ENCODE assay signal across 8 mouse cellular contexts in genomic region chr1:120154232-120154631, GRCm38 (mm10). TPM values are rescaled to one million over a fixed set of nuclear protein-coding genes. Genes with fewer than 3 reads are reported as not detected.
DNase-seq lines count a peak whose midpoint lies in the region; ATAC-seq and TF ChIP-seq lines count a peak whose summit lies in the region.

No protein-coding gene starts in this region.

- no peaks in the 10 kb centered on the region; the same call in 1 of the 2 replicates for H3K79me2 ChIP-seq in CH12.LX (replicated peaks; ENCODE audit: control insufficient read depth, extremely low read depth, insufficient read depth, poor library complexity, severe bottlenecking)

- H3K4me2 ChIP-seq in forebrain, embryonic 13.5 days = no peak overlapping the region
- no peak overlapping the region for H3K4me2 ChIP-seq in forebrain, embryonic 11.5 days (ENCODE audit: low read depth, low read length, severe bottlenecking)
- H3K4me2 ChIP-seq in liver, postnatal 0 days (ENCODE audit: low read depth, low read length) = no peak overlapping the region
- no peak overlapping the region for H3K4me2 ChIP-seq in CH12.LX (ENCODE audit: insufficient read depth, low read depth, poor library complexity, severe bottlenecking)

- TF ChIP-seq RAD21 in CH12.LX (IDR thresholded peaks at IDR 0.05; ENCODE audit: low read depth, low read length) = peak; percentile 62

- in situ Hi-C loops in CH12.LX (cut with MboI; ENCODE audit: low pct_ligation_motif_present, low pct_unique_long_range_greater_than_20kb, low sequenced_read_pairs) = no loop called here

- H3K9ac ChIP-seq in forebrain, embryonic 13.5 days = no peak overlapping the region
- H3K9ac ChIP-seq in forebrain, embryonic 11.5 days (ENCODE audit: low read length) = no peak overlapping the region
- no peak overlapping the region for H3K9ac ChIP-seq in liver, postnatal 0 days (replicated peaks)
- no peak overlapping the region for H3K9ac ChIP-seq in CH12.LX (ENCODE audit: insufficient read depth, low read depth)

- H3K27me3 ChIP-seq in forebrain, embryonic 13.5 days = no peaks in the 10 kb centered on the region
- H3K27me3 ChIP-seq in forebrain, embryonic 11.5 days (ENCODE audit: control insufficient read depth, insufficient read depth, low read length) = no peaks in the 10 kb centered on the region
- no peaks in the 10 kb centered on the region for H3K27me3 ChIP-seq in liver, postnatal 0 days (ENCODE audit: insufficient read depth, low read length)
- no peaks in the 10 kb centered on the region for H3K27me3 ChIP-seq in CH12.LX (replicated peaks)

- TF ChIP-seq EP300 in liver, postnatal 0 days (IDR thresholded peaks at IDR 0.05; ENCODE audit: low read depth) = no peak
- no peak for TF ChIP-seq EP300 in CH12.LX (IDR thresholded peaks at IDR 0.05; ENCODE audit: low read length)

- no peaks in the 10 kb centered on the region for H3K4me1 ChIP-seq in forebrain, embryonic 13.5 days
- H3K4me1 ChIP-seq in forebrain, embryonic 11.5 days (replicated peaks; ENCODE audit: control insufficient read depth, insufficient read depth, low read length) = no peaks in the 10 kb centered on the region
- no peaks in the 10 kb centered on the region for H3K4me1 ChIP-seq in liver, postnatal 0 days (ENCODE audit: insufficient read depth)
- H3K4me1 ChIP-seq in CH12.LX (ENCODE audit: control insufficient read depth in 1 of 2, insufficient read depth in 2 of 2) = peaks cover 0 to 11% of the 10 kb centered on the region in 2 experiments; a peak in 2 of 4 replicates

- H3K36me3 ChIP-seq in forebrain, embryonic 13.5 days (ENCODE audit: poor library complexity, severe bottlenecking) = 0 out of 2 replicates have a peak, but pooled peaks cover 4% of the 10 kb centered on the region
- no peaks in the 10 kb centered on the region for H3K36me3 ChIP-seq in forebrain, embryonic 11.5 days (ENCODE audit: control insufficient read depth, insufficient read depth, low read length)
- no peaks in the 10 kb centered on the region for H3K36me3 ChIP-seq in liver, postnatal 0 days (replicated peaks; ENCODE audit: insufficient read depth, low read length)
- H3K36me3 ChIP-seq in CH12.LX (replicated peaks in 1 of 2; ENCODE audit: control insufficient read depth in 1 of 2, insufficient read depth in 1 of 2, low read length in 1 of 2) = peaks cover 0 to 5% of the 10 kb centered on the region in 2 experiments

- no peaks in the 10 kb centered on the region for H3K9me3 ChIP-seq in forebrain, embryonic 13.5 days (replicated peaks)
- H3K9me3 ChIP-seq in forebrain, embryonic 11.5 days (ENCODE audit: control insufficient read depth, low read length) = no peaks in the 10 kb centered on the region
- H3K9me3 ChIP-seq in liver, postnatal 0 days (ENCODE audit: low read length) = no peaks in the 10 kb centered on the region
- H3K9me3 ChIP-seq in CH12.LX (replicated peaks; ENCODE audit: low read length) = no peaks in the 10 kb centered on the region

- ATAC-seq in forebrain, embryonic 13.5 days = 0 out of 2 replicates have a peak, but pooled peaks have one; percentile 53
- ATAC-seq in forebrain, embryonic 11.5 days (replicated peaks; ENCODE audit: low FRiP score) = no peak
- ATAC-seq in liver, postnatal 0 days = no peak

- no peak for DNase-seq in forebrain, embryonic 11.5 days (ENCODE audit: low spot score)
- DNase-seq in liver, postnatal 0 days = no peak
- DNase-seq in liver = no peak
- DNase-seq in CH12.LX (ENCODE audit: extremely low read depth) = peak; percentile 62
- peak; percentile 67 for DNase-seq in embryo, embryonic 10 days (ENCODE audit: low spot score)
- peak; percentile 59 for DNase-seq in lung, postnatal 10 days
- DNase-seq in layer of hippocampus, adult 9-11 months = no peak

- no peak overlapping the region for H3K4me3 ChIP-seq in forebrain, embryonic 13.5 days
- H3K4me3 ChIP-seq in forebrain, embryonic 11.5 days (ENCODE audit: low read depth, low read length) = no peak overlapping the region
- H3K4me3 ChIP-seq in liver, postnatal 0 days (ENCODE audit: low read depth, low read length) = no peak overlapping the region
- no peak overlapping the region for H3K4me3 ChIP-seq in CH12.LX (replicated peaks in 1 of 3; ENCODE audit: low read depth in 2 of 3, low read length in 2 of 3, poor library complexity in 1 of 3)

- TF ChIP-seq CTCF in liver, postnatal 0 days (IDR thresholded peaks at IDR 0.05; ENCODE audit: low read depth) = peak; percentile 66
- TF ChIP-seq CTCF in CH12.LX (conservative IDR thresholded peaks at IDR 0.05 in 1 of 2, IDR thresholded peaks at IDR 0.05 in 1 of 2; ENCODE audit: low read depth in 2 of 2, low read length in 2 of 2) = peak; percentile 17 to 70; a peak in 3 of 4 replicates

- H3K27ac ChIP-seq in forebrain, embryonic 13.5 days = no peak overlapping the region
- no peak overlapping the region for H3K27ac ChIP-seq in forebrain, embryonic 11.5 days (ENCODE audit: low read depth, low read length)
- no peak overlapping the region for H3K27ac ChIP-seq in liver, postnatal 0 days (ENCODE audit: low read depth)
- no peak overlapping the region for H3K27ac ChIP-seq in CH12.LX (ENCODE audit: insufficient read depth, low read depth)

- dilution Hi-C loops in CH12.LX (cut with MboI; ENCODE audit: extremely low pct_ligation_motif_present, extremely low pct_unique_long_range_greater_than_20kb, low sequenced_read_pairs) = no loop called here

- no peak for TF ChIP-seq POLR2A in CH12.LX (IDR thresholded peaks at IDR 0.05; ENCODE audit: low read depth, low read length)

TF ChIP-seq in CH12.LX, 34 proteins besides CTCF, POLR2A, EP300 and RAD21:
- TF ChIP-seq NRF1 (IDR thresholded peaks at IDR 0.05; ENCODE audit: low read depth, low read length) (no peak), SMC3 (IDR thresholded peaks at IDR 0.05; ENCODE audit: low read depth, low read length) (peak; percentile 49), JUND (conservative IDR thresholded peaks at IDR 0.05; ENCODE audit: low read depth, low read length) (no peak), UBTF (IDR thresholded peaks at IDR 0.05; ENCODE audit: low read depth, low read length) (no peak)

RNA-seq across cellular contexts. Expression of gene 3110009E18Rik, which starts 33.2 kb away (rescaled TPM):
- 24.8 and 29.7 TPM in 2 replicates for polyA plus RNA-seq in forebrain, embryonic 13.5 days (2015; fragmentation: Nextera tagmentation; extraction: Ambion mirVana)
- polyA plus RNA-seq in forebrain, embryonic 11.5 days (2014; fragmentation: Nextera tagmentation; extraction: Ambion mirVana) = 19.6 and 23.1 TPM in 2 replicates
- 5.1 and 5.5 TPM in 2 replicates for polyA plus RNA-seq in liver, postnatal 0 days (2015; fragmentation: Nextera tagmentation; extraction: Ambion mirVana)
- total RNA-seq in CH12.LX (2012; rRNA removed) = 2.7 and 3.3 TPM in 2 replicates
- 4.1 and 4.6 TPM in 2 replicates for total RNA-seq in CH12.LX (2014; rRNA removed)
- 4.4 and 5.9 TPM in 2 replicates for polyA plus RNA-seq in CH12.LX (2012; ENCODE audit: insufficient read length, low read depth)

RNA-seq across cellular contexts. Expression of gene Dbi, which starts 33.4 kb away (rescaled TPM):
- polyA plus RNA-seq in forebrain, embryonic 13.5 days (2015; fragmentation: Nextera tagmentation; extraction: Ambion mirVana) = 1,225 and 1,613 TPM in 2 replicates
- 783 and 824 TPM in 2 replicates for polyA plus RNA-seq in forebrain, embryonic 11.5 days (2014; fragmentation: Nextera tagmentation; extraction: Ambion mirVana)
- 2,261 and 2,342 TPM in 2 replicates for polyA plus RNA-seq in liver, postnatal 0 days (2015; fragmentation: Nextera tagmentation; extraction: Ambion mirVana)
- 346 and 405 TPM in 2 replicates for total RNA-seq in CH12.LX (2012; rRNA removed)
- total RNA-seq in CH12.LX (2014; rRNA removed) = 499 and 557 TPM in 2 replicates
- 357 and 399 TPM in 2 replicates for polyA plus RNA-seq in CH12.LX (2012; ENCODE audit: insufficient read length, low read depth)

Comparison
In these comparisons a context has a peak if more than half of its experiments do, and no peak if none do; other contexts are left out.
1. DNase-seq: peak in CH12.LX (single experiment), embryo, embryonic 10 days (single experiment) and lung, postnatal 10 days (single experiment); none in forebrain, embryonic 11.5 days (single experiment), liver, postnatal 0 days (single experiment), liver (single experiment) and layer of hippocampus, adult 9-11 months (single experiment).